Mouse (Mus musculus): Measurements from ENCODE around the gene Tctex1d4. TPM values are rescaled to one million over a fixed set of nuclear protein-coding genes. Genes with fewer than 3 reads are reported as not detected.

Gene Tctex1d4
- total and polyA plus RNA-seq, 3 experiments, result 0.98 TPM; not detected in 2

- no peak for TF ChIP-seq MXI1 (IDR thresholded peaks at IDR 0.05; ENCODE audit: low read depth, low read length)
- TF ChIP-seq ELF1 (IDR thresholded peaks at IDR 0.05; ENCODE audit: low read depth, low read length), result no peak
- no peak for TF ChIP-seq ETS1 (conservative IDR thresholded peaks at IDR 0.05; ENCODE audit: low read depth, low read length)
- no peak for TF ChIP-seq UBTF (IDR thresholded peaks at IDR 0.05; ENCODE audit: low read depth, low read length)
- TF ChIP-seq ZC3H11A (IDR thresholded peaks at IDR 0.05; ENCODE audit: low read depth, low read length), result no peak
- no peak for DNase-seq (ENCODE audit: extremely low read depth)
- Histone ChIP-seq H3K27ac (ENCODE audit: insufficient read depth, low read depth) (no peak overlapping the region), H3K4me1 (ENCODE audit: control insufficient read depth in 1 of 2, insufficient read depth in 2 of 2) (no peaks in the 10 kb centered on the region), H3K9ac (ENCODE audit: insufficient read depth, low read depth) (no peak overlapping the region), H3K9me3 (replicated peaks; ENCODE audit: low read length) (no peaks in the 10 kb centered on the region), H3K4me3 (replicated peaks in 1 of 3; ENCODE audit: low read depth in 2 of 3, low read length in 2 of 3, poor library complexity in 1 of 3) (no peak overlapping the region), H3K4me2 (ENCODE audit: insufficient read depth, low read depth, poor library complexity, severe bottlenecking) (no peak overlapping the region), H3K36me3 (replicated peaks in 1 of 2; ENCODE audit: control insufficient read depth in 1 of 2, insufficient read depth in 1 of 2, low read length in 1 of 2) (no peaks in the 10 kb centered on the region), H3K79me2 (replicated peaks; ENCODE audit: control insufficient read depth, extremely low read depth, insufficient read depth, poor library complexity, severe bottlenecking) (no peaks in the 10 kb centered on the region), H3K27me3 (replicated peaks) (no peaks in the 10 kb centered on the region)
- dilution Hi-C loops (cut with MboI; ENCODE audit: extremely low pct_ligation_motif_present, extremely low pct_unique_long_range_greater_than_20kb, low sequenced_read_pairs), result no loop called here
- in situ Hi-C loops (cut with MboI; ENCODE audit: low pct_ligation_motif_present, low pct_unique_long_range_greater_than_20kb, low sequenced_read_pairs), result no loop called here
Measured at GRCm38 (mm10) chr4:117094626-117095361, 31.8 kb upstream of the Tctex1d4 start.

- Histone ChIP-seq H3K79me2 (replicated peaks; ENCODE audit: control insufficient read depth, extremely low read depth, insufficient read depth, poor library complexity, severe bottlenecking) (no peaks in the 10 kb centered on the region), H3K9me3 (replicated peaks; ENCODE audit: low read length) (no peaks in the 10 kb centered on the region), H3K4me3 (replicated peaks in 1 of 3; ENCODE audit: low read depth in 2 of 3, low read length in 2 of 3, poor library complexity in 1 of 3) (peak within 1 kb of the TSS in 1 of 3 experiments; percentile 32), H3K27ac (ENCODE audit: insufficient read depth, low read depth) (no peak within 1 kb of the TSS), H3K9ac (ENCODE audit: insufficient read depth, low read depth) (no peak within 1 kb of the TSS), H3K4me1 (ENCODE audit: control insufficient read depth in 1 of 2, insufficient read depth in 2 of 2) (no peaks in the 10 kb centered on the region), H3K4me2 (ENCODE audit: insufficient read depth, low read depth, poor library complexity, severe bottlenecking) (peak within 1 kb of the TSS; percentile 61; the same call in 1 of the 2 replicates), H3K27me3 (replicated peaks) (no peaks in the 10 kb centered on the region), H3K36me3 (replicated peaks in 1 of 2; ENCODE audit: control insufficient read depth in 1 of 2, insufficient read depth in 1 of 2, low read length in 1 of 2) (no peaks in the 10 kb centered on the region)
- dilution Hi-C loops (cut with MboI; ENCODE audit: extremely low pct_ligation_motif_present, extremely low pct_unique_long_range_greater_than_20kb, low sequenced_read_pairs), result no loop called here
- in situ Hi-C loops (cut with MboI; ENCODE audit: low pct_ligation_motif_present, low pct_unique_long_range_greater_than_20kb, low sequenced_read_pairs), result no loop called here
- no peak for DNase-seq (ENCODE audit: extremely low read depth)
- TF ChIP-seq MAZ (IDR thresholded peaks at IDR 0.05; ENCODE audit: low read depth, low read length) (no peak), ZKSCAN1 (IDR thresholded peaks at IDR 0.05; ENCODE audit: borderline replicate concordance, low read depth, low read length) (no peak), USF1 (IDR thresholded peaks at IDR 0.05; ENCODE audit: low read depth, low read length) (no peak), PAX5 (IDR thresholded peaks at IDR 0.05; ENCODE audit: low read length) (no peak), NELFE (IDR thresholded peaks at IDR 0.05; ENCODE audit: low read depth, low read length) (no peak), ZMIZ1 (IDR thresholded peaks at IDR 0.05; ENCODE audit: low read depth, low read length) (no peak), CTCF (conservative IDR thresholded peaks at IDR 0.05 in 1 of 2, IDR thresholded peaks at IDR 0.05 in 1 of 2; ENCODE audit: low read depth in 2 of 2, low read length in 2 of 2) (peak in 1 of 2 experiments; percentile 27; a peak in 2 of 4 replicates)
Measured at GRCm38 (mm10) chr4:117095551-117096452, 30.8 kb upstream of the Tctex1d4 start, which contains the start of gene Ptch2. TSS of gene Ptch2 (plus strand) at chr4:117096075.
